Mouse (Mus musculus): ENCODE results near the gene Igf1r. TPM values are rescaled to one million over a fixed set of nuclear protein-coding genes. Genes with fewer than 3 reads are reported as not detected.

Igf1r gene
- total RNA-seq, 1 experiment = 23.5 TPM

DNA sequence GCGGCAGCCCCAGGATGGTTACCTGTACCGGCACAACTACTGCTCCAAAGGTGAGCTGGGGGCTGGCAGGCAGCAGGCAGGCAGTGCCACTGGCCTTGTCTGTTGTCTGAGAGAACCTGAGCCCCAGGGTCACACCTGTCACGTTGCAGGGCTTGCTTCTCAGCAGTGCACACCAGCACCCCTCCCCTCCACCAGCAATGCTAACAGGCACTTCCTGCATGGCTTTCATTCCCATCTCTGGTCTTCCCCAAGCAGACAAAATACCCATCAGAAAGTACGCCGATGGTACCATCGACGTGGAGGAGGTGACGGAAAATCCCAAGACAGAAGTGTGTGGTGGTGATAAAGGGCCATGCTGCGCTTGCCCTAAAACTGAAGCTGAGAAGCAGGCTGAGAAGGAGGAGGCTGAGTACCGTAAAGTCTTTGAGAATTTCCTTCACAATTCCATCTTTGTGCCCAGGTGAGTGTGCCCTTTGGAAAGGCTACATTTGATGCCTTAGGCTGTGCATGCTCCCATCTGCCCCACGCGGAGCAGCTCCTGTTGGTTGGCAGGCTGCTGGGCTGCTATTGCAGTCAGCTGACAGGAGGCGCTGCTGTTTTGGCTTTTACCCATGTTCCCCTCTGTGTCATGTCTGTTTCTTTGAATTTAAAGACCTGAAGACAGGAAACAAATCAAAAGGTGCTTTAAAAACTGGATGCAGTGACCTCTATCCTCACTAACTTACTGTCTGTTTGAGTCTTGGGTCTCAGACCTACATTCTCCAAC lies 237.2 kb downstream of the Igf1r start:
- in situ Hi-C loops (cut with MboI; ENCODE audit: low sequenced_read_pairs in 2 of 2, unreplicated experiment in 2 of 2) = no loop called here
- H3K9ac ChIP-seq (ENCODE audit: insufficient read depth, low read depth, low read length, poor library complexity, severe bottlenecking) = no peak overlapping the region
- no peak for TF ChIP-seq CHD2 (IDR thresholded peaks at IDR 0.05; ENCODE audit: low read depth, low read length)
- no peak overlapping the region for H3K4me3 ChIP-seq (ENCODE audit: insufficient read depth in 1 of 2, low read depth in 1 of 2, low read length in 2 of 2, poor library complexity in 1 of 2, severe bottlenecking in 1 of 2)
- no peak for DNase-seq (ENCODE audit: low read depth, low spot score)
- H3K27ac ChIP-seq (ENCODE audit: insufficient read depth, low read depth, low read length, poor library complexity, severe bottlenecking) = no peak overlapping the region
- H3K4me1 ChIP-seq (ENCODE audit: control insufficient read depth in 2 of 2, insufficient read depth in 2 of 2, low read length in 2 of 2, poor library complexity in 1 of 2) = no peaks in the 10 kb centered on the region
- H3K9me3 ChIP-seq (ENCODE audit: control insufficient read depth, insufficient read depth, low read depth, low read length) = no peaks in the 10 kb centered on the region
- H3K36me3 ChIP-seq (ENCODE audit: control insufficient read depth, insufficient read depth, low read length, poor library complexity, severe bottlenecking) = peaks cover 13% of the 10 kb centered on the region; the same call in 1 of the 2 replicates

DNA sequence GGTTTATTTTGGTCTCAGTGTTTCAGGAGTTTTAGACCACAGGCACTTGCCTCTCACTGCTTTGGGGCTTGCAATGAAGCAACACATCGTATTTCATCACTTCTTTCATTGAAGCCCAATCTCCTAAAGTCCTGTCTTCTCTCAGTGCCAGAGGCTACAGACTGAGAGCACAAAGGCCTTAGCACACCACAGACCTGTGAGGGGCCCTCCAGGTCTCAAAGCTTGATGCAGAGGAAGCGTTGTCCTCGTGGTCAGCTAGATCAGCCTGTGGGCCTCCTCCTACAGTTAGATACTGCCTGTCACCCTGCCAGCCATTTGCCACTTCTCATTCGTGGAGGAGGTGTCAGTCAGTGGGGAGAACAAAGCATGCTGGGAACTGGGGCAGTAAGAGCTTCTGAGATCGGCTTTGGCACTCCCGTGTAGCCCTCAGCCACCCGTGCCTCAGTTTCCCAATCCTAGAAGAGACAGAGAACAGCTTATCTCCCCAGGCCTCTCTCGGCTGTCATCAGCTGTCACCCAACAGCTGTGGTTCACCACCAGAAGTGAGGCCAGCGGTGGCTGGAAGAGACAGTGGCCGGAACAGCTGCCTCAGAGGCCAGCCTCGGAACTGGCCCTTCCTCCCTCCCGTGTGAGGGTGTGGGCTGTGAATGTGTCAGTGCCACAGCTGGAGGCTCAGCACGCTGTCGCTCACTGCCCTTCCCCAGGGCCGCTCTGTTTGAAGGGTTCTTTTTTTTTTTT lies 241.5 kb downstream of the Igf1r start:
- Histone ChIP-seq H3K27ac (ENCODE audit: insufficient read depth, low read depth, low read length, poor library complexity, severe bottlenecking) (no peak overlapping the region), H3K4me1 (ENCODE audit: control insufficient read depth in 2 of 2, insufficient read depth in 2 of 2, low read length in 2 of 2, poor library complexity in 1 of 2) (no peaks in the 10 kb centered on the region), H3K9me3 (ENCODE audit: control insufficient read depth, insufficient read depth, low read depth, low read length) (no peaks in the 10 kb centered on the region), H3K4me3 (ENCODE audit: insufficient read depth in 1 of 2, low read depth in 1 of 2, low read length in 2 of 2, poor library complexity in 1 of 2, severe bottlenecking in 1 of 2) (no peak overlapping the region), H3K9ac (ENCODE audit: insufficient read depth, low read depth, low read length, poor library complexity, severe bottlenecking) (no peak overlapping the region), H3K36me3 (ENCODE audit: control insufficient read depth, insufficient read depth, low read length, poor library complexity, severe bottlenecking) (peaks cover 16% of the 10 kb centered on the region; the same call in 1 of the 2 replicates)
- TF ChIP-seq MAFK (IDR thresholded peaks at IDR 0.05; ENCODE audit: insufficient read depth, low read depth, low read length) = no peak
- no peak for TF ChIP-seq HCFC1 (IDR thresholded peaks at IDR 0.05; ENCODE audit: borderline replicate concordance, insufficient read depth, low read length)
- no peak for TF ChIP-seq CHD2 (IDR thresholded peaks at IDR 0.05; ENCODE audit: low read depth, low read length)
- no peak for TF ChIP-seq ZNF384 (IDR thresholded peaks at IDR 0.05; ENCODE audit: low read depth, low read length)
- TF ChIP-seq ZC3H11A (IDR thresholded peaks at IDR 0.05; ENCODE audit: borderline replicate concordance, low read depth, low read length) = no peak
- in situ Hi-C loops (cut with MboI; ENCODE audit: low sequenced_read_pairs in 2 of 2, unreplicated experiment in 2 of 2) = no loop called here
- DNase-seq (ENCODE audit: low read depth, low spot score) = no peak

DNA sequence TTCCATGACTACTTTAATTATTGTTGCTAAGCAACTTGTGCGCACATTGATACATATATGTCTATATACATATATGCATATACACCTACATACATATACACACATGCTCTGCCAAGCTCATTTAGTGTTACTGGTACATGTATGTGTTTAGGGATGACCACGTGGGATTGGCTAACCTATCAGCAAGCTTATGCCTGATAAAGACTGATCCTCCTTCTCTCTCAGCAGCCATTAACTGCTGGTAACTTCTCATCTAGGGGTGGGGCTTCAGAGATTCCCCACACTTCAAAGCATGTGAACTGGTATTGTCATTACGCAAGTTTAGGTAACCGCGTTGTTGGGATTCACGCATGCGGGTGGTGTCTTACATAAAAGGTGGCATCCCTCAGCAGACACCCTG lies 247.0 kb downstream of the Igf1r start:
- no peak overlapping the region for H3K4me3 ChIP-seq (ENCODE audit: insufficient read depth in 1 of 2, low read depth in 1 of 2, low read length in 2 of 2, poor library complexity in 1 of 2, severe bottlenecking in 1 of 2)
- peaks cover 3% of the 10 kb centered on the region; the same call in 1 of the 2 replicates for H3K36me3 ChIP-seq (ENCODE audit: control insufficient read depth, insufficient read depth, low read length, poor library complexity, severe bottlenecking)
- H3K4me1 ChIP-seq (ENCODE audit: control insufficient read depth in 2 of 2, insufficient read depth in 2 of 2, low read length in 2 of 2, poor library complexity in 1 of 2) = no peaks in the 10 kb centered on the region
- no peak overlapping the region for H3K27ac ChIP-seq (ENCODE audit: insufficient read depth, low read depth, low read length, poor library complexity, severe bottlenecking)
- TF ChIP-seq CHD2 (IDR thresholded peaks at IDR 0.05; ENCODE audit: low read depth, low read length) (no peak), MAFK (IDR thresholded peaks at IDR 0.05; ENCODE audit: insufficient read depth, low read depth, low read length) (no peak), ZNF384 (IDR thresholded peaks at IDR 0.05; ENCODE audit: low read depth, low read length) (no peak), HCFC1 (IDR thresholded peaks at IDR 0.05; ENCODE audit: borderline replicate concordance, insufficient read depth, low read length) (no peak), ZC3H11A (IDR thresholded peaks at IDR 0.05; ENCODE audit: borderline replicate concordance, low read depth, low read length) (no peak)
- H3K9ac ChIP-seq (ENCODE audit: insufficient read depth, low read depth, low read length, poor library complexity, severe bottlenecking) = no peak overlapping the region
- H3K9me3 ChIP-seq (ENCODE audit: control insufficient read depth, insufficient read depth, low read depth, low read length) = no peaks in the 10 kb centered on the region
- no peak for DNase-seq (ENCODE audit: low read depth, low spot score)
- in situ Hi-C loops (cut with MboI; ENCODE audit: low sequenced_read_pairs in 2 of 2, unreplicated experiment in 2 of 2) = no loop called here

DNA sequence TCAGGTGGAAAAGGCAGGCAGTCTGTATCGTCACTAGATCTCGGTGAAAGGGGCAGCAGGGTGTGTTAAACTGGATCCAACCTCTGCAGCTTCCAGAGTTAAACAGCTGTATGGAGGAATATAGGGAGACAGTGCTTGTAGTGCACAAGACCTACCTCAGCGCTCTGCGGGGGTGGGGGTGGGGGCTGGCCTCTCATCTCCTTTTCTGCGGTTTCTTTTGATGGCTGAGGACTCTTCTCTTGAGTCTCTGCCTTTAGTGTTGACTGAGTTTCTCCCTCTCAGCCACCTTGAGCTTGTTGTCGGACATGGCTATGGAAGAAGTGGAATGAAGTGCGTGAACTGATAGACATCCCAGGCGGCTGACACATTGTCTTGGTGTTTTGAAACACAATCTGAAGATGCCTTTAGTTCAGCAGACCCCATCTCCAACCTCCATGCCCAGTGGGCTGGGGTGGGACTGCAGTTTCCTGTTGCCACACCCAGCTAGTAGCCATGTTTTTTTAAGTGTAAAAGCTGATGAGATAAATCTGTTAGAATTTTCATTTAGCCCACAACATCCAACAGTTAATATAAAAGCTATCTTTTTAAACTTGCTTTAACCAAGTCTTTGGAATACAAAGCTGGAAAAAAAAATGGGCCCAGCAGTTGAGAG lies 253.3 kb downstream of the Igf1r start:
- in situ Hi-C loops (cut with MboI; ENCODE audit: low sequenced_read_pairs in 2 of 2, unreplicated experiment in 2 of 2) = no loop called here

More for the DNA sequence above, 253.3 kb downstream of the Igf1r start:
- Histone ChIP-seq H3K4me3 (ENCODE audit: insufficient read depth in 1 of 2, low read depth in 1 of 2, low read length in 2 of 2, poor library complexity in 1 of 2, severe bottlenecking in 1 of 2) (no peak overlapping the region), H3K9ac (ENCODE audit: insufficient read depth, low read depth, low read length, poor library complexity, severe bottlenecking) (no peak overlapping the region), H3K9me3 (ENCODE audit: control insufficient read depth, insufficient read depth, low read depth, low read length) (no peaks in the 10 kb centered on the region), H3K36me3 (ENCODE audit: control insufficient read depth, insufficient read depth, low read length, poor library complexity, severe bottlenecking) (peaks cover 11% of the 10 kb centered on the region; the same call in 1 of the 2 replicates), H3K27ac (ENCODE audit: insufficient read depth, low read depth, low read length, poor library complexity, severe bottlenecking) (no peak overlapping the region), H3K4me1 (ENCODE audit: control insufficient read depth in 2 of 2, insufficient read depth in 2 of 2, low read length in 2 of 2, poor library complexity in 1 of 2) (no peaks in the 10 kb centered on the region)
- DNase-seq (ENCODE audit: low read depth, low spot score) = no peak
- no peak for TF ChIP-seq ZNF384 (IDR thresholded peaks at IDR 0.05; ENCODE audit: low read depth, low read length)
- TF ChIP-seq CHD2 (IDR thresholded peaks at IDR 0.05; ENCODE audit: low read depth, low read length) = no peak
- TF ChIP-seq MAFK (IDR thresholded peaks at IDR 0.05; ENCODE audit: insufficient read depth, low read depth, low read length) = no peak
- no peak for TF ChIP-seq ZC3H11A (IDR thresholded peaks at IDR 0.05; ENCODE audit: borderline replicate concordance, low read depth, low read length)
- TF ChIP-seq HCFC1 (IDR thresholded peaks at IDR 0.05; ENCODE audit: borderline replicate concordance, insufficient read depth, low read length) = no peak
